Mouse (Mus musculus): ENCODE data around the gene Cdc40.

GRCm38 (mm10) chr10:40850644-40851043 is 32.5 kb downstream of the Cdc40 start:
- TF ChIP-seq CTCF (IDR thresholded peaks at IDR 0.05; ENCODE audit: borderline replicate concordance, insufficient read depth, low read depth, low read length) (no peak), POLR2A (IDR thresholded peaks at IDR 0.05; ENCODE audit: borderline replicate concordance, insufficient read depth, low read length) (no peak)

Data from cerebellum, adult 2 months (tissue).